Mouse (Mus musculus) cortical plate, adult 2 months (tissue): ENCODE data around the gene Tbx5.

ENCODE experiments used
- CTCF ChIP-seq: fragments of 200-500 bp; IDR thresholded peaks from 2 replicates; pipeline ENCODE4 v1.5.1; 2011; ENCODE audit warnings: mild to moderate bottlenecking, control low read depth, low read length; ENCODE audit not compliant: insufficient read depth; ENCODE audit errors: extremely low read depth
- POLR2A ChIP-seq: fragments of 200-500 bp; IDR thresholded peaks from 2 replicates; pipeline ENCODE4 v1.6.1; 2011; ENCODE audit warnings: mild to moderate bottlenecking, low read length, control low read depth; ENCODE audit not compliant: insufficient read depth; ENCODE audit errors: extremely low read depth

DNA sequence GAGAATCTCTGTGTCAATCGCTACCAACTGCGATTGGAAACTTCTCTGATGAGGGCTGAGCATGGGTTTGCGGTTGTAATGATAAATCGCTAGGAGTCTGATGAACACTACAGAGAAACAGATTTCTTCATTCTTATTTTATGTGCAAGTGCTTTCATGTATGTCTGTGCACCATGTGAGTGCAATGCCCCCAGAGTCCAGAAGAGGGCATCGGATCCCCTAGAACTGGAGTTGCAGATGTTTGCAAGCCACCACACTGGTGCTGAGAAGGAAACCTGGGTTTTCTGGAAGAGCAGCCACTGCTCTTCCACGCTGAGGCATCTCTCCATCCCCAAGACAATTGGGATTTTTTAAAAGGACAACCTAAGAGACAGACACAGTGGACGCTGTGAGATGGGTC is 46.5 kb upstream of the Tbx5 start:
- TF ChIP-seq CTCF (no peak), POLR2A (no peak)
